Mouse (Mus musculus) cerebellum, adult 8-10 months (tissue): ENCODE measurements around the gene Bsdc1.
"Not testable (repeated sequence)": the region's sequence is repeated elsewhere in the genome, so short reads cannot be mapped to it uniquely, and the experiment has no call there.

ENCODE experiments used
- DNase-seq: peaks from one replicate; pipeline ENCODE4 v3.0.0; 2022

Bsdc1 gene

GRCm38 (mm10) chr4:129514300-129514898 lies 53.0 kb downstream of the Bsdc1 start:
- no peak for DNase-seq

- DNase-seq: no peak
Measured at GRCm38 (mm10) chr4:129516925-129517324, 55.5 kb downstream of the Bsdc1 start.

GRCm38 (mm10) chr4:129518519-129518918 lies 57.1 kb downstream of the Bsdc1 start:
- DNase-seq: no peak

DNA sequence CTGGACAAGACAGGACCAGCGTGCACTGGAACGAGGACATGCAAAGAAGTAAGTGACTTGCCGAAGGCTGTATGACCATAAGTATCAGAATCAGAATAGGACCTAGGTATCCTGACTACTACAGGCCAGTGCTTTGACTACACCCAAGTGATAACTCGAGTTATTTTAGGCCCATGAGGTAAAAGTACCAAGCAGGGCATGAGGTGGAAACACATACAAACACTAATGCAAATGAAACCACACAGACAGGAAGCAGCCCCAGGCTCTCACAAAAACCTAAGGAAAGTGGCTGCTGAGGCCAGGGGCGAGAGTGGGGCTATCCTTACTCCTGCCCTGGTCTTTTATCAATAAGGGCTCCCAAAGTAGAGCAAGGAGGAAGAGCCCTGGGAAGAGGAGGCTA lies 64.0 kb downstream of the Bsdc1 start:
- DNase-seq: no peak

DNA sequence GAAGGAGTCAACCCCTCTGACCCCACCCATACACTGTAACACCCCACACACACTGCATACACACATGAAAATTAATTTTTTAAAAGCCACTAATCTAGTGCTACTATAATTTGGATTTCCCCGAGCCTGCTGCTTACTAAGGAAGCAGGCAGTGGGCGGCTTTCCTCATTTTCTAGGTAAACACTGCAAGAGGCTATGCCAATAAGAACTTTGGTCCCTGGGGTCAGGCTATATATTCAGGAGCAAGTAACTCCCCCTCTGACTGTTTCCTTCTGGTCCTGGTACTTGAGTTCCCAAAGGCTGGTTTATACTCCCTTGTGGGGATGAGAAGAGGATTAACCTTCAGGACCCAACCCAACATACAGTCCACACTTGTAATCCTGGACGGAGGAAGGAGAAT lies 64.5 kb downstream of the Bsdc1 start:
- DNase-seq: no peak

GRCm38 (mm10) chr4:129528901-129529300 lies 67.5 kb downstream of the Bsdc1 start:
- not testable (repeated sequence) for DNase-seq
